Mouse (Mus musculus) forebrain, embryonic 11.5 days (tissue): ENCODE data around the gene Clcn6. TPM values are rescaled to one million over a fixed set of nuclear protein-coding genes. Genes with fewer than 3 reads are reported as not detected.

Experiments used
- ATAC-seq: fragments of 200-750 bp; cut with Nextera tagmentation; replicated peaks from 2 replicates; pipeline ENCODE4 v1.8.0; 2017; ENCODE audit warnings: moderate TSS enrichment; ENCODE audit not compliant: low FRiP score
- DNase-seq: peaks from one replicate; pipeline ENCODE4 v3.0.0-alpha.2; 2017; ENCODE audit warnings: low spot score
- H3K27ac ChIP-seq: fragments of 300-500 bp; sonication (generic); 2 replicates; pipeline ENCODE4 v1.5.1; 2014; ENCODE audit warnings: low read depth, low read length
- H3K27me3 ChIP-seq: fragments of 300-500 bp; sonication (generic); 2 replicates; pipeline ENCODE4 v1.6.1; 2014; ENCODE audit warnings: mild to moderate bottlenecking, low read length, mixed read lengths; ENCODE audit not compliant: control insufficient read depth, insufficient read depth
- H3K36me3 ChIP-seq: fragments of 300-500 bp; sonication (generic); 2 replicates; pipeline ENCODE4 v1.6.1; 2014; ENCODE audit warnings: mild to moderate bottlenecking, low read length, moderate library complexity, mixed read lengths; ENCODE audit not compliant: control insufficient read depth, insufficient read depth
- H3K4me1 ChIP-seq: fragments of 300-500 bp; sonication (generic); replicated peaks from 2 replicates; pipeline ENCODE4 v1.6.1; 2014; ENCODE audit warnings: low read length, mixed read lengths; ENCODE audit not compliant: control insufficient read depth, insufficient read depth
- H3K4me2 ChIP-seq: fragments of 300-500 bp; sonication (generic); 2 replicates; pipeline ENCODE4 v1.6.1; 2014; ENCODE audit warnings: low read depth, mild to moderate bottlenecking, low read length, moderate library complexity, mixed read lengths; ENCODE audit not compliant: severe bottlenecking
- H3K4me3 ChIP-seq: fragments of 300-500 bp; sonication (generic); 2 replicates; pipeline ENCODE4 v1.5.1; 2014; ENCODE audit warnings: low read depth, low read length
- H3K9ac ChIP-seq: fragments of 300-500 bp; sonication (generic); 2 replicates; pipeline ENCODE4 v1.6.1; 2014; ENCODE audit warnings: low read length
- H3K9me3 ChIP-seq: fragments of 300-500 bp; sonication (generic); 2 replicates; pipeline ENCODE4 v1.6.1; 2016; ENCODE audit warnings: low read length, mixed read lengths; ENCODE audit not compliant: control insufficient read depth
- WGBS: fragments of 180-500 bp; shearing (Covaris S2); extraction: QIAGEN DNeasy Blood & Tissue Kit; methylation state at CpG from one replicate; pipeline ENCODE4 v1.1.7; 2014; 5-methylcytosine and 5-hydroxymethylcytosine counted together
- polyA plus RNA-seq: library from polyadenylated mRNA; unstranded; fragments of >200 nt; fragmentation: Nextera tagmentation; extraction: Ambion mirVana; gene quantifications from 2 replicates; pipeline ENCODE4 v1.2.1, GENCODE M21; 2014

Gene Clcn6
- polyA plus RNA-seq, 1 experiment from 2014 or later: 14.6 TPM

DNA sequence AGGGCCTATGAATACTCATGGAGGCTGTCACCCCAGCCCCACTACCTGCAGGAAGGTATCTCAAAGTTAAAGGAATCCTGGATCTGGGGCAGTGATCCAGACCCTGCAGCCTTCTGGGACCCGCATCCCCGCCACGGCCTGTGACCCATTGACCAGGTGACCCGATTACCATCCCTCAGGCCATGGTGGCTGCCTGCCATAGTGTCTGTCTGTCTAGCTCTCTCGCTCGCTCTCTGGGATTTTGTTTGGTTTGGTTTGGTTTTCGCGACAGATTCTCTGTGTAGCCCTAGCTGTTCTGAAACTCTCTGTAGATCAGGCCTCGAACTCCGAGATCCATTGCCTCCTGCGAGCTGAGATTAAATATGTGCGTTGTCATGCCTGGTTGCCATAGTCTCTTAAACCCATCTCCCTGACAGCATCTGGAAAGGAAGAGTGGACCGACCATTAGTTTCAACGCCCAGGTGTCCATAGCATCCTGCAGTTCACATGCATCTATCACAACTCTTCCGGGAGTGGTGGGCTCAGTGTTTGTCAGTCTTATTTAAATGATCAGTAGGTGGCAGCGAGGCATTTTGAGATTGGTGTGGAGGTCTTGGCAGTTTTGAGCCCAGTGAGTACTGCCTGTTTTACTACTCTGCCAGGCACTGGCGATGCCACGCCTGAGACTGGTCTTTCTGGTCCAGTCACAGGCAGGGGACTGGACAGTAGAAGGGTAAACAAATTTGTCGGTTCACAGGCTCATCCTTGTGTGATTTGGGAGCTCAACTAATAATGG lies 820 bp upstream of the Clcn6 start:
- H3K4me3 ChIP-seq: peak overlapping the region; percentile 89
- H3K27ac ChIP-seq: no peak overlapping the region; the same call in 1 of the 2 replicates
- 24% methylated on average over 19 of the region's 19 CpGs for WGBS
- ATAC-seq (no peak), DNase-seq (no peak)
- no peaks in the 10 kb centered on the region for H3K27me3 ChIP-seq
- no peaks in the 10 kb centered on the region for H3K9me3 ChIP-seq
- peak overlapping the region; percentile 58 for H3K9ac ChIP-seq
- peaks cover 13% of the 10 kb centered on the region for H3K4me1 ChIP-seq
- H3K36me3 ChIP-seq: no peaks in the 10 kb centered on the region; the same call in 1 of the 2 replicates
- peak overlapping the region; percentile 67 for H3K4me2 ChIP-seq

DNA sequence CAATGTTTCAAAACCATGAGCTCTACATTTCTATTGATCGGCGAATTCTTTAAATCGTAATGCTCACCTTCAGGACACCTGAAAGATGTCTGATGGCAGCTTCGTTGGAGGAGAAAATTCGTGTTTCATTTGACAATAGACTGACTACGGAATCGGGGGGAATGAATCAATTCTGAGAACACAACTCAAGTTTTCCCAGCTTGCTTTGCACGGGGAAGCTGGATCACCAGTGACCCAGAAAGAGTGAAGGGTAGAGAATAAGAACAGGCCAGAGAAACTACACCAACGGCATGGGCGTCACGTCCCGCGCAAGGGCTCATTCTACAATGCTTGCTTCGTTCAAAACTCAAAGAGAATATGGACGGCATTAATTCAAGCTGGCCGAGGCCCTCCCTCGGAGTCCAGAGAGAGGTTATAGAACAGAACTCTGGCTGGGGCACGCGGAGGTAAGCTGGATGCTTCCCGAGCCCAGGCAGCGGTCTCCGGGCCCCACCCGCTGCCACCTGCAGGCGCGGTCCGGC lies 482 bp downstream of the Clcn6 start:
- Histone ChIP-seq H3K36me3 (no peaks in the 10 kb centered on the region; the same call in 1 of the 2 replicates), H3K9ac (peak overlapping the region; percentile 78), H3K4me1 (peaks cover 13% of the 10 kb centered on the region), H3K27me3 (no peaks in the 10 kb centered on the region), H3K27ac (peak overlapping the region; percentile 50; the same call in 1 of the 2 replicates), H3K9me3 (no peaks in the 10 kb centered on the region), H3K4me2 (peak overlapping the region; percentile 49), H3K4me3 (peak overlapping the region; percentile 89)
- ATAC-seq: no peak
- 7% methylated on average over 26 of the region's 26 CpGs for WGBS
- no peak for DNase-seq

DNA sequence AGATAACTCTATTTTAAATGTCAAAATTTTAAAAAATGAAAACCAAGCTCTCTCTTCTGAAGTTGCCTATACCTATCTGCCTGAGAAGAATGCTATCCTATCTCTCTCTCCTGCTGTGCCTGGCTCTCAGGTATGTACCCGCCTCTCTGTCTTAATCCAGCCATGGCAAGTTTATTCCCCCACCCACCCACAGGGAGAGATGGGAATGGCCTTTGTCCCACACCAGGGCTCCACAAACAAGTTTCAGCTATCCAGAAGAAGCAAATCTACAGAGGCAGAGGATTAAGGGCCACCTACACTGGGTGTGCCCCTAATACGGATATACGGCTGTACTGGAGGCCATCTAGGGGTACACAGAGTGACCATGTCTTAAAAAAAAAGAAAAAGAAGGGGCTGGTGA lies 3.2 kb downstream of the Clcn6 start:
- Histone ChIP-seq H3K27me3 (no peaks in the 10 kb centered on the region), H3K9me3 (no peaks in the 10 kb centered on the region), H3K9ac (no peak overlapping the region), H3K4me2 (no peak overlapping the region), H3K4me1 (peaks cover 13% of the 10 kb centered on the region), H3K4me3 (no peak overlapping the region), H3K36me3 (no peaks in the 10 kb centered on the region), H3K27ac (no peak overlapping the region)
- DNase-seq (no peak), ATAC-seq (no peak)
- WGBS: 88% methylated on average over 3 of the region's 3 CpGs

DNA sequence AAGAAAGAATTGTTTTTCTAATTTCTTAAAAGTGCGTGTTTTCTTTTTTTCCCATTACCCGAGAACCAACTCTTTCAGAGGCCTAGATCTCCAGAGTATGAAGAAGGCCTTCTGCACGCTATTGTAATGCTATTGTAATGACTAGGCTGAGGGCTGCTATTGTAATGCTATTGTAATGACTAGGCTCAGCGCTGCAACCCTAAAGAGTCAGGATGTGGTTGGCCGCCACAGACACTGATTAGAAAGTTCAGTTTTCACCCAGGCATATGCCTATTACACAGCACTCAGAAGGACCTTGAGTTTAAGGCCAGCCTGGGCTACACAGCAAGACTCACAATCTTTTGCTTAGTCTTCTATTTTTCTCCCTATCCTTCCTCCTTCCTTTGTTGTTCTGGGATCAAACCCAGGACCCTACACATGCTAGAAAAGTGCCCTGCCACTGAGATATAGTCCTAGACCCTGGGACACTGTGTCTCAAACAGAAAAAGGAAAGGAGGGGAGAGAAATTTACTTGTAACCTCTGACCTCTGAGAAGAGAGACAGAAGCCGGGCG lies 4.7 kb downstream of the Clcn6 start:
- no peak overlapping the region for H3K27ac ChIP-seq
- DNase-seq (no peak), ATAC-seq (no peak)
- H3K4me3 ChIP-seq: no peak overlapping the region
- no peak overlapping the region for H3K4me2 ChIP-seq
- H3K9me3 ChIP-seq: no peaks in the 10 kb centered on the region
- no peaks in the 10 kb centered on the region for H3K27me3 ChIP-seq
- H3K4me1 ChIP-seq: peaks cover 5% of the 10 kb centered on the region
- 66% methylated on average over 7 of the region's 7 CpGs for WGBS
- H3K36me3 ChIP-seq: no peaks in the 10 kb centered on the region
- no peak overlapping the region for H3K9ac ChIP-seq

DNA sequence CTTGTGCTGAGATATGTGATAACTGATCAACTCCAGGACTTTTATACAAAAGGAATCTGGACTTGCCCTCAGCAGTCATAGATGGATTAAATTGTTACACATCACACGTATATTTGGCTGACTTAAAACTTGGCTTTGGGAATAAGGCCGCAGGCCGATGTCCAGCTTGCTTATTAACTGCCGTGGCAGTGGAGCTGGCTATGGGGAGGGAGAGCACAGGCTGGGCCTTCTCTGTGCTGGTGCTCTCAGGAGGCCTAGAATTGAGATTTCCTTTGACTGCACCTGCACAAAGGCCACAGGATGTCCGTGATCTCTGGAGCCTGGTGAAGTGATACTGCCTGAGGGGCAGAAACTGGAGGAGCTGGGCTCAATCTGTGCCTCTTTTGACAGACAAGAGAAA lies 8.1 kb downstream of the Clcn6 start:
- Histone ChIP-seq H3K27me3 (no peaks in the 10 kb centered on the region), H3K4me3 (no peak overlapping the region), H3K9me3 (no peaks in the 10 kb centered on the region), H3K9ac (no peak overlapping the region), H3K36me3 (peaks cover 3% of the 10 kb centered on the region; the same call in 1 of the 2 replicates), H3K4me1 (no peaks in the 10 kb centered on the region), H3K27ac (no peak overlapping the region), H3K4me2 (no peak overlapping the region)
- DNase-seq (no peak), ATAC-seq (no peak)
- WGBS: 86% methylated on average over 5 of the region's 5 CpGs

DNA sequence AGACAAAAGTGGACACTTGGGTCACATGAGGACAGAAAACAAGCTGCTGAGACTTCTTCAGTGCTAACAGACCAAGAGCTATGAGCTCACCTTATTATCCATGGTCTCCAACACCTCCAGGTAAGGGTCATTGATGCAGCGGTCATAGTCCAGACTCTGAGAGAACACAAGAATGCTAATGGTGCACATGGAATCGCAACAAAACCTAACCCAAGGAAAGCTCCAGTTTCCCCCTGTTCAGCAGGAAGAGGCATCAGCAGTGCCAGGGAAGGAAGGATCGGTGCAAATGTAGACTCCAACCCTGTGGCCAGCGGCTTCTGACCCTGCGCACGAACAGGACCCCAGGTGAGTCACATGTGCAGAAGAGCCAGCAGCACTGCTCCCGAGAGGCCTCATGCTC lies 9.3 kb downstream of the Clcn6 start:
- Histone ChIP-seq H3K9ac (no peak overlapping the region), H3K27me3 (no peaks in the 10 kb centered on the region), H3K36me3 (peaks cover 3% of the 10 kb centered on the region; the same call in 1 of the 2 replicates), H3K4me2 (no peak overlapping the region), H3K27ac (no peak overlapping the region), H3K4me3 (no peak overlapping the region), H3K4me1 (no peaks in the 10 kb centered on the region), H3K9me3 (no peaks in the 10 kb centered on the region)
- DNase-seq (no peak), ATAC-seq (no peak)
- WGBS: 94% methylated on average over 7 of the region's 7 CpGs

DNA sequence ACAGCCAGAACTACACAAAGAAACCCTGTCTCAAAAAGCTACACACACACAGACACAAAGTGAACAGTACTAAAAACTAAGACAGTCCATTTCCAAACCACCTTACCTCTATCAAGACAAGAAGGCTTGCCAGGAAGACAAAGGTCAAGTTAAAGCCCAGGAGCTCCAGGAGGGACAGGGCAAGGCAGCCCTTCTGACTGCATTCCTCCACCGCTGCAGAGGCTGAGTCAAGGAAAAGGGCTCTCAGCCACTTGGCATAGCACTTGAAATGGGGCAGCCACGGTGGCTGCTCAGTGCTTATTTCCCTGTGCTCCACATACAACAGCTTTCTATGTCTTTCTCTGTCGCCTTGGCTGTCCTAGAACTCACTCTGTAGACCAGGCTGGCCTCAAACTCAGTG lies 14.6 kb downstream of the Clcn6 start:
- WGBS: 96% methylated on average over 3 of the region's 3 CpGs
- H3K27me3 ChIP-seq: no peaks in the 10 kb centered on the region
- no peak overlapping the region for H3K4me2 ChIP-seq
- no peaks in the 10 kb centered on the region for H3K9me3 ChIP-seq
- peaks cover 10% of the 10 kb centered on the region; the same call in 1 of the 2 replicates for H3K36me3 ChIP-seq
- no peak overlapping the region for H3K4me3 ChIP-seq
- no peak overlapping the region for H3K9ac ChIP-seq
- no peaks in the 10 kb centered on the region for H3K4me1 ChIP-seq
- ATAC-seq: no peak
- no peak overlapping the region for H3K27ac ChIP-seq
- DNase-seq: no peak

DNA sequence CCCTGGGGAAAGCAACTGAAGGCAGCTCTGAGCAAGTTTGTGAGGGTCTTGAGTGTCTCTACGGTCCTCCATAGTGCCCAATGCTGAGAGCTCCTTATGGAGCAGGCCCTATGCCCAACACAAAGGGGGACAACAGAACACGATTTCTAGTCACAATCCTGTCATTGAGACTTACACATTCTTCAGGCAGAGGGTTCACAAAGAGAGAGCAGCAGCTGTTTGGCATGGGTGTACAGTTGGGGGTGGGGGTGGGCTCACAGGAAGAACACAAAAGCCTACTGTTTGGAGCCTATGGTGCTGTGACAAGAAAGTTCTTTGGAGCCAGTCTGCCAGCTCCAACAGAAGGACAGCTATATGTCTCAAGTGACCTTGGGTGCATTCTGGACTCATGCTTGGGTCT lies 20.2 kb downstream of the Clcn6 start:
- H3K4me2 ChIP-seq: no peak overlapping the region
- WGBS: 61% methylated on average over 2 of the region's 2 CpGs
- H3K27me3 ChIP-seq: no peaks in the 10 kb centered on the region
- DNase-seq: no peak
- H3K27ac ChIP-seq: 0 out of 2 replicates have a peak overlapping the region, but pooled peaks have one; percentile 31
- ATAC-seq: peak; percentile 21; the same call in 1 of the 2 replicates
- 0 out of 2 replicates have a peak, but pooled peaks cover 3% of the 10 kb centered on the region for H3K4me1 ChIP-seq
- peaks cover 28% of the 10 kb centered on the region; the same call in 1 of the 2 replicates for H3K36me3 ChIP-seq
- no peak overlapping the region for H3K4me3 ChIP-seq
- no peak overlapping the region for H3K9ac ChIP-seq
- H3K9me3 ChIP-seq: no peaks in the 10 kb centered on the region
